ENCODE assay signal across 12 mouse cellular contexts in the genomic region with DNA sequence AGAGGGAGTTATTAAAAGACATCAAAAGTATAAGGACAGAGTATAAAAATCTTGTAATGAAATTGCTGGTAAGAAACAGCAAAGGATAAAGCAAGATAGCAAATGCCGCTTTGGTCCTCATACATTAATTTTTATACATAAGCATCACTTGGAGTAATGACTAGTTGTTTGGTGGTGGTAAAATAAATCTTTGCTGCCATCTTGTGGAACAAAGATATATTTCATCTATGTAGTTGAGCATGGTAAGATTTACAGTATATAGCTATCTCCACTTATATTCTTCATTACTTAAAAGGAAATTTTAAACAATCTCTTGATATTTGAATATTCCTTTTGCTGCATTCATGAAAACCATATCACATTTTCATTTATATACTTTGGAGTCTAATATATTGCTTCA. TPM values are rescaled to one million over a fixed set of nuclear protein-coding genes. Genes with fewer than 3 reads are reported as not detected.
DNase-seq lines count a peak whose midpoint lies in the region; ATAC-seq and TF ChIP-seq lines count a peak whose summit lies in the region.
"Had no signal": no experiment of that assay in that cellular context is flagged by ENCODE, and none has a peak within 500 bp of the region (broad histone marks: within the 10 kb centered on the region; RNA-seq: fewer than 3 reads in every experiment).

No protein-coding gene starts in this region.

- H3K4me1 ChIP-seq in forebrain, embryonic 13.5 days: no peaks in the 10 kb centered on the region
- H3K4me1 ChIP-seq in forebrain, embryonic 10.5 days: no peaks in the 10 kb centered on the region
- no peaks in the 10 kb centered on the region for H3K4me1 ChIP-seq in limb, embryonic 14.5 days (ENCODE audit: control insufficient read depth, insufficient read depth, low read length)
- H3K4me1 ChIP-seq in cerebellum, adult 2 months (ENCODE audit: control insufficient read depth, insufficient read depth, low read length): no peaks in the 10 kb centered on the region
- H3K4me1 ChIP-seq: embryonic facial prominence, embryonic 12.5 days had no signal

- 60% methylated on average over 1 of the region's 1 CpGs for WGBS in forebrain, embryonic 13.5 days
- whole genome bisulfite sequencing in forebrain, embryonic 10.5 days: 65% methylated on average over 1 of the region's 1 CpGs
- WGBS in limb, embryonic 14.5 days: 45% methylated on average over 1 of the region's 1 CpGs
- 53% methylated on average over 1 of the region's 1 CpGs for WGBS in cerebellum, adult 2 months

- H3K36me3 ChIP-seq in forebrain, embryonic 13.5 days (ENCODE audit: poor library complexity, severe bottlenecking): no peaks in the 10 kb centered on the region
- H3K36me3 ChIP-seq in forebrain, embryonic 10.5 days (replicated peaks): no peaks in the 10 kb centered on the region
- no peaks in the 10 kb centered on the region for H3K36me3 ChIP-seq in limb, embryonic 14.5 days (ENCODE audit: control insufficient read depth, insufficient read depth, low read length)
- H3K36me3 ChIP-seq: embryonic facial prominence, embryonic 12.5 days had no signal

- H3K4me2 ChIP-seq in forebrain, embryonic 13.5 days: no peak overlapping the region
- H3K4me2 ChIP-seq in limb, embryonic 14.5 days (replicated peaks; ENCODE audit: low read depth, low read length, severe bottlenecking): no peak overlapping the region
- H3K4me2 ChIP-seq: embryonic facial prominence, embryonic 12.5 days had no signal

- DNase-seq in forebrain, embryonic 10.5 days (ENCODE audit: extremely low spot score, low spot score): no peak
- peak; percentile 62 for DNase-seq in A20 (ENCODE audit: low read depth, low spot score)
- DNase-seq in c-Kit-positive CD71-negative TER-119-negative erythroid progenitor cells, embryonic 14.5 days (ENCODE audit: low read depth): peak; percentile 23
- peak; percentile 70 for DNase-seq in limb, embryonic 14.5 days (ENCODE audit: low spot score)
- DNase-seq in cerebellum, adult 2 months: no peak
- DNase-seq in urinary bladder, postnatal 36 days (ENCODE audit: low spot score in 2 of 2): no peak
- DNase-seq in heart, adult 8-10 months (ENCODE audit: low spot score): no peak
- DNase-seq: kidney, adult 11 months; right cerebral cortex, adult 18-20 months had no signal

- H3K4me3 ChIP-seq in forebrain, embryonic 13.5 days: no peak overlapping the region
- H3K4me3 ChIP-seq in forebrain, embryonic 10.5 days: no peak overlapping the region
- no peak overlapping the region for H3K4me3 ChIP-seq in limb, embryonic 14.5 days (replicated peaks; ENCODE audit: low read length)
- no peak overlapping the region for H3K4me3 ChIP-seq in cerebellum, adult 2 months (replicated peaks; ENCODE audit: insufficient read depth, low read depth, low read length)
- H3K4me3 ChIP-seq: embryonic facial prominence, embryonic 12.5 days had no signal

- H3K9ac ChIP-seq in forebrain, embryonic 13.5 days: no peak overlapping the region
- H3K9ac ChIP-seq in limb, embryonic 14.5 days (ENCODE audit: low read depth, low read length, severe bottlenecking): no peak overlapping the region
- H3K9ac ChIP-seq: embryonic facial prominence, embryonic 12.5 days; liver, embryonic 14.5 days had no signal

- H3K9me3 ChIP-seq in forebrain, embryonic 13.5 days (replicated peaks): no peaks in the 10 kb centered on the region
- no peaks in the 10 kb centered on the region for H3K9me3 ChIP-seq in forebrain, embryonic 10.5 days
- H3K9me3 ChIP-seq in limb, embryonic 14.5 days (ENCODE audit: control insufficient read depth, low read length): no peaks in the 10 kb centered on the region
- H3K9me3 ChIP-seq: embryonic facial prominence, embryonic 12.5 days had no signal

- TF ChIP-seq CTCF in cerebellum, adult 2 months (IDR thresholded peaks at IDR 0.05; ENCODE audit: borderline replicate concordance, insufficient read depth, low read depth, low read length): no peak

- no peaks in the 10 kb centered on the region for H3K27me3 ChIP-seq in forebrain, embryonic 13.5 days
- no peaks in the 10 kb centered on the region for H3K27me3 ChIP-seq in forebrain, embryonic 10.5 days (ENCODE audit: poor library complexity, severe bottlenecking)
- H3K27me3 ChIP-seq in limb, embryonic 14.5 days (ENCODE audit: control insufficient read depth, insufficient read depth, low read length): no peaks in the 10 kb centered on the region
- no peaks in the 10 kb centered on the region for H3K27me3 ChIP-seq in cerebellum, adult 2 months (ENCODE audit: control insufficient read depth, insufficient read depth, low read length)
- H3K27me3 ChIP-seq: embryonic facial prominence, embryonic 12.5 days had no signal

- ATAC-seq in forebrain, embryonic 13.5 days: peak; percentile 86
- ATAC-seq in limb, embryonic 14.5 days (ENCODE audit: low FRiP score, low read depth): no peak

- TF ChIP-seq POLR2A in limb, embryonic 14.5 days (IDR thresholded peaks at IDR 0.05; ENCODE audit: borderline replicate concordance, extremely low read depth, insufficient read depth, insufficient read length): no peak
- no peak for TF ChIP-seq POLR2A in cerebellum, adult 2 months (IDR thresholded peaks at IDR 0.05; ENCODE audit: borderline replicate concordance, insufficient read depth, low read length)

- no peak overlapping the region for H3K27ac ChIP-seq in forebrain, embryonic 13.5 days
- H3K27ac ChIP-seq in forebrain, embryonic 10.5 days: no peak overlapping the region
- H3K27ac ChIP-seq in limb, embryonic 14.5 days (replicated peaks; ENCODE audit: low read depth, low read length): no peak overlapping the region
- no peak overlapping the region for H3K27ac ChIP-seq in cerebellum, adult 2 months (ENCODE audit: insufficient read depth, low read length)
- H3K27ac ChIP-seq: embryonic facial prominence, embryonic 12.5 days; liver, embryonic 14.5 days had no signal

RNA-seq across cellular contexts. Expression of gene Chordc1, which starts 14.4 kb away (rescaled TPM):
- polyA plus RNA-seq in forebrain, embryonic 13.5 days (2015; fragmentation: Nextera tagmentation; extraction: Ambion mirVana): 114 and 126 TPM in 2 replicates
- 130 and 160 TPM in 2 replicates for polyA plus RNA-seq in forebrain, embryonic 10.5 days (2016; fragmentation: Nextera tagmentation; extraction: Ambion mirVana)
- polyA plus RNA-seq in limb, embryonic 14.5 days (2012; rRNA removed): 51.0 and 59.1 TPM in 2 replicates
- 84.6 and 92.7 TPM in 2 replicates for polyA plus RNA-seq in limb, embryonic 14.5 days (2014; fragmentation: Nextera tagmentation; extraction: Ambion mirVana)
- 43.0 and 52.3 TPM in 2 replicates for polyA plus RNA-seq in cerebellum, adult 2 months (2012; rRNA removed)
- total RNA-seq in heart, adult 8-10 months (2022): 10 to 100 TPM; 48.6 to 59.7 (median 55.7) TPM

Comparison
In these comparisons a context has a peak if more than half of its experiments do, and no peak if none do; other contexts are left out.
1. DNase-seq: peak in A20 (single experiment), c-Kit-positive CD71-negative TER-119-negative erythroid progenitor cells, embryonic 14.5 days (single experiment) and limb, embryonic 14.5 days (single experiment); none in forebrain, embryonic 10.5 days (single experiment), cerebellum, adult 2 months (0 of 2), urinary bladder, postnatal 36 days (0 of 2) and heart, adult 8-10 months (single experiment).